Mouse (Mus musculus) frontal cortex, postnatal 36 days (tissue): ENCODE results near the gene Bid.
"Not testable (repeated sequence)": the region's sequence is repeated elsewhere in the genome, so short reads cannot be mapped to it uniquely, and the experiment has no call there.

Source experiments
- DNase-seq, 2 experiments: peaks; one replicate each; pipeline ENCODE4 v3.0.0; 2022; ENCODE audit warnings: low spot score in 2 of 2

Gene Bid

GRCm38 (mm10) chr6:120903961-120904360 is 12.7 kb downstream of the Bid start:
- DNase-seq, result no peak

- no peak for DNase-seq
These were observed 13.2 kb downstream of the Bid start for GRCm38 (mm10) chr6:120903450-120903912.

GRCm38 (mm10) chr6:120901776-120902645 is 14.6 kb downstream of the Bid start:
- no peak for DNase-seq

GRCm38 (mm10) chr6:120898188-120898833 is 18.3 kb downstream of the Bid start:
- DNase-seq, result peak; percentile 26 to 41

- DNase-seq, result no peak
These were observed 22.1 kb downstream of the Bid start for GRCm38 (mm10) chr6:120894524-120894923.

- DNase-seq, result no peak
These were observed 22.6 kb downstream of the Bid start for GRCm38 (mm10) chr6:120894089-120894488.

- no peak for DNase-seq
These were observed 30.0 kb downstream of the Bid start for GRCm38 (mm10) chr6:120886696-120887095.

- DNase-seq, result no peak
These were observed 32.2 kb downstream of the Bid start for GRCm38 (mm10) chr6:120884436-120884835.

- DNase-seq, result no peak
These were observed 37.6 kb downstream of the Bid start for GRCm38 (mm10) chr6:120879046-120879445.

GRCm38 (mm10) chr6:120873874-120874273 is 42.8 kb downstream of the Bid start:
- DNase-seq, result no peak

- no peak for DNase-seq
These were observed 45.4 kb downstream of the Bid start for GRCm38 (mm10) chr6:120871286-120871685.

GRCm38 (mm10) chr6:120868824-120869223 is 47.8 kb downstream of the Bid start:
- DNase-seq, result peak in 1 of 2 experiments; percentile 75

- DNase-seq, result no peak
These were observed 50.4 kb downstream of the Bid start for GRCm38 (mm10) chr6:120866051-120866814.

- DNase-seq, result no peak
These were observed 56.6 kb downstream of the Bid start for GRCm38 (mm10) chr6:120860079-120860478.

- DNase-seq, result peak; percentile 55 to 79
These were observed 58.4 kb downstream of the Bid start for GRCm38 (mm10) chr6:120858217-120858711.

GRCm38 (mm10) chr6:120854413-120854812 is 62.2 kb downstream of the Bid start:
- DNase-seq, result no peak

- DNase-seq, result not testable (repeated sequence)
These were observed 65.9 kb downstream of the Bid start for GRCm38 (mm10) chr6:120850720-120851119.
